Mouse (Mus musculus): ENCODE measurements around the gene H2-M1.

H2-M1 gene

DNA sequence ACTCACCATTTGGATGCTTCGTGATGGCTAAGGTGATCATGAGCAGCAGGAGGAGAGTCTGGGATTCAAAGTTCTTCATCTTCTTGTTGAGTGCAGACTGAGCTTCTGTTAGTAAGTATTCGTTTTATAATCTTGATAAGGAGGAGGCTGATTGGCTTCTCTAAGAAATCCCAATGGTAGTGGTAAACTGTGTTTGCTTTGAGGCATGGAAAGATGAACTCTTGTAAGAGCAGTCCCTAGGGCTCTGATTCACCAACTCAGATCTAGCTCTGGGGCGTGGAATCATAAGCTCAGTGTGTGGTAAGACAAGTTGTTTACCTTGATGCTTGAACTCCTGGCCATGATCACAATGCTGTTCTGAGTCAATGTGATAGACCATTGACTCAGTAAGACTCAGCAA lies at the start of gene H2-M1:
H2-M1 (minus strand) TSS at position 101 of the 400 bp plus-strand sequence.
- DNase-seq (ENCODE audit: low spot score in 2 of 2), result no peak

GRCm38 (mm10) chr17:36697693-36698092 lies 25.7 kb upstream of the H2-M1 start:
- no peak for DNase-seq (ENCODE audit: low spot score in 2 of 2)

DNA sequence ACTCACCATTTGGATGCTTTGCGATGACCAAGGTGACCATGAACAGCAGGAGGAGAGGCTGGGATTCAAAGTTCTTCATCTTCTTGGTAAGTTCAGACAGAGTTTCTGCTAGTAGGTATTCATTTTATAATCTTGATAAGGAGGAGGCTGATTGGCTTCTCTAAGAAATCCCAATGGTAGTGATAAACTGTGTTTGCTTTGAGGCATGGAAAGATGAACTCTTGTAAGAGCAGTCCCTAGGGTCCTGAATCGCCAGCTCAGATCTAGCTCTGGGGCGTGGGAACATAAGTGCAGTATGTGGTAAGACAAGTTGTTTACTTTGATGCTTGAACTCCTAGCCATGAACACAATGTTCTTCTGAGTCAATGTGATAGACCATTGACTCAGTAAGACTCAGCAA lies 29.5 kb downstream of the H2-M1 start, which contains the start of gene H2-M9:
H2-M9 (minus strand) TSS at position 101 of the 400 bp plus-strand sequence.
- no peak for DNase-seq (ENCODE audit: low spot score in 2 of 2)
